Mouse (Mus musculus): Measurements from ENCODE around the gene Snn. TPM values are rescaled to one million over a fixed set of nuclear protein-coding genes. Genes with fewer than 3 reads are reported as not detected.
A peak's percentile ranks its signal among the peaks of the same experiment; 100 is the strongest.
"Not testable (repeated sequence)": the region's sequence is repeated elsewhere in the genome, so short reads cannot be mapped to it uniquely, and the experiment has no call there.

Gene Snn
- 19.1 and 20.4 TPM in 2 replicates for polyA plus RNA-seq (2015; fragmentation: Nextera tagmentation; extraction: Ambion mirVana)

DNA sequence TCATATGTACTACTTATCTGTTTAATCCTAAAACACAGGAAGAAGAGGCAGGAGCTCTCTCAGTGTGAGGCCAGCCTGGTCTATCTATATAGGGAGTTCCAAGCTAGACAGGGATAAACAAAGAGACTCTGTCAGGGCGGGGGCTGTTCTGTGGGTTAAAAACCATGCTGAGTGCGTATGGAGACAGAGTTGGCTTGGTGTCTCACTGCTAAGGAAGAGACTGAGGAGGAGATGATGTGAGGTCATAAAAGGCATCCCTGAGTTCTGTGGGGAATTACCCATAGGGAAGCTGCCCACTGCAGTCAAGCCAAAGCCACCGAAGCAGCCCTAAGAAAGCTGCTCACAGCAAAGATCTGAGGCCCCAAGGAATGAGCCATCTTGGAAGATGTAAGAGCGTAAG is at the start of gene Snn:
Gene Snn (plus strand): TSS at position 301 of the 400 bp plus-strand sequence.
- no peak within 1 kb of the TSS for H3K9ac ChIP-seq (ENCODE audit: low read depth, low read length)
- H3K4me3 ChIP-seq (ENCODE audit: low read length), result no peak within 1 kb of the TSS
- no peaks in the 10 kb centered on the region for H3K36me3 ChIP-seq (ENCODE audit: control insufficient read depth, insufficient read depth, low read length)
- H3K4me2 ChIP-seq (ENCODE audit: low read depth, low read length), result no peak within 1 kb of the TSS
- no peaks in the 10 kb centered on the region for H3K9me3 ChIP-seq (ENCODE audit: control insufficient read depth, low read length)
- no peak for ATAC-seq
- H3K27ac ChIP-seq (ENCODE audit: low read length), result no peak within 1 kb of the TSS
- 82% methylated on average over 4 of the region's 4 CpGs for WGBS
- peaks cover 11% of the 10 kb centered on the region for H3K4me1 ChIP-seq (ENCODE audit: control insufficient read depth, insufficient read depth, low read length)
- H3K27me3 ChIP-seq (replicated peaks; ENCODE audit: control insufficient read depth, insufficient read depth, low read length), result no peaks in the 10 kb centered on the region

DNA sequence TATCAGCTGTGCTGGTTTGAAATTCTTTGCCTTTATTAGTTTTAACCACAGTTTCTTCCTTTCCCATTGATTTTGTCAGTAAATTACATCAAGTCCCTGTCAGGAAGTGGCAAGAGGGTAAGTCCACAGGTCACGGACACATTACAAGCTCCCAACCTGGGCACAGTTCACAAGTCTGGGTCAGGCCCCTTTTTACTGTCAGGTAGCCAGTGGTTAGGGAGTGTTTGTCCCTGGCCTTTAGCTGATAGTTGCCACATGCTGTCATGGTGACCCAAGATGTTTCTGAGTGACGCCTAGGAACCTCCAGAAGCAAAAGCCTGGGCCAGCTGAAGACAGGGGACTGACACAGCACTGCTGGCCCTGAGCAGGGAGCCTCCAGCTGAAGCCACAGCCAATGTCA is 49.5 kb upstream of the Snn start:
- H3K4me3 ChIP-seq (ENCODE audit: low read length), result no peak overlapping the region
- H3K27me3 ChIP-seq (replicated peaks; ENCODE audit: control insufficient read depth, insufficient read depth, low read length), result no peaks in the 10 kb centered on the region
- H3K9me3 ChIP-seq (ENCODE audit: control insufficient read depth, low read length), result no peaks in the 10 kb centered on the region
- WGBS, result 76% methylated on average over 2 of the region's 2 CpGs
- ATAC-seq, result no peak
- H3K4me1 ChIP-seq (ENCODE audit: control insufficient read depth, insufficient read depth, low read length), result peaks cover 25% of the 10 kb centered on the region
- H3K27ac ChIP-seq (ENCODE audit: low read length), result no peak overlapping the region
- no peaks in the 10 kb centered on the region for H3K36me3 ChIP-seq (ENCODE audit: control insufficient read depth, insufficient read depth, low read length)
- no peak overlapping the region for H3K9ac ChIP-seq (ENCODE audit: low read depth, low read length)
- no peak overlapping the region for H3K4me2 ChIP-seq (ENCODE audit: low read depth, low read length)

DNA sequence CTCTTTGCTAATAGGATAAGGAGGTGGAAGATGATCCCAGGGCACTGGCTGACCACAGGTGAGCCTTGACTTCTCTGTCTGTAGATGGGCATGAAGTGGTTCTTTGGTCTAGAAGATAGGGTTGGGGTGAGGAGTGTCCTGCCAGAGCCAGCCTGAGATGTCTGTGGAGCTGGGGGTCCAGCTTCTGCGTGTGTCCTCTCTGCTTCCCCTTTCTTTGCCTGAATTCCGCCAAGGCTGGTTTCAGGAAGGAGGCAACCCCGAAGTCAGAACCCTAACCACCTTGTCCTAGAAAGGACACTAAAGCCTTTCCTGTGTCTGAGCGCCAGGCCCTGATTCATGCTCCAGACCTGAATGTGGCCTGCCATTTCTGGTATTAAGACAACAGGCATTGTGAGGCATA is 48.8 kb upstream of the Snn start:
- ATAC-seq, result no peak
- Histone ChIP-seq H3K4me2 (ENCODE audit: low read depth, low read length) (no peak overlapping the region), H3K4me1 (ENCODE audit: control insufficient read depth, insufficient read depth, low read length) (peaks cover 23% of the 10 kb centered on the region), H3K4me3 (ENCODE audit: low read length) (no peak overlapping the region), H3K9ac (ENCODE audit: low read depth, low read length) (no peak overlapping the region), H3K27me3 (replicated peaks; ENCODE audit: control insufficient read depth, insufficient read depth, low read length) (no peaks in the 10 kb centered on the region), H3K27ac (ENCODE audit: low read length) (no peak overlapping the region), H3K9me3 (ENCODE audit: control insufficient read depth, low read length) (no peaks in the 10 kb centered on the region), H3K36me3 (ENCODE audit: control insufficient read depth, insufficient read depth, low read length) (no peaks in the 10 kb centered on the region)
- 90% methylated on average over 4 of the region's 4 CpGs for WGBS

DNA sequence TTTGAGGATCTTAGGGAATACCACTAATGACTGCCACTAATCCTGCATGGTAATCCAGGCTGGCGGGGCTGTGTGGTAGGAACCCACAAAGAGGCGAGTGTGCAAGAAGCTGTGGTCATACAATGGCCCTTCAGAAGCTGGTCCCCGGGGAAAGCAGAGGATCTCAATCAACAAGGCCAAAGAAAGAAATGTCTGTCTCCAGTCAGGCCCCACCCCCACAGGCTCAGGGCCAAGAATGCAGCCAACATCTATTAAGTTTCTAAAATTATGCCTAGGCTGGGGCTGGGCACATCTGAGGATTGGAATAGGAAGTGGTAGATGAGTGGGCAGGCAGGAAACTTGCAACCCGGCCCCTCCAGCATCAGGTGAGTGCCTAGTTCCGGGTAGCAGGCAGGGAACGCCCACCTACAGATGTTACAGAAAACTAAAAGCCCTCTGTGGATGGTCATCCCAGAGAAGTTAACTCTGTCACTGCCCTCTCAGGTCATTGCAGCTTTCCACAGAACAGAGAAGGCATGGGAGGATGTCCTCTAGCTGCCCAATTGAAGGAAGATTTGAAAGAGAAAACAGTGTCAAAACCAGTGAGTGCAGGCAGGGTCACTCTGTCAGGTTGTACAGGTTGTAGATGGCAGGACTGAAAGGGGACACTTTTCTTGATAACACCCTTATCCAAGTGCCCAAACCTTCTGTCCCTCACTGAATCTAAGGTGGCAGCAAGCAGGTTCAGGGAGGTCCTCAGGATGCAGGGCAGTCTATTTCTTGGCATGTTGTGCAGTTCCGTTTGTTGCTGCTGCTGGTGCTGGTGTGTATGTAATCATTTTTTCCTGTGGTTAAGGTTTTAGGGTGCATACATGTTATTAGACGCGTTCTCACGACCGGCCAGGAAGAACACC is 47.9 kb upstream of the Snn start:
- Histone ChIP-seq H3K4me1 (ENCODE audit: control insufficient read depth, insufficient read depth, low read length) (peaks cover 23% of the 10 kb centered on the region), H3K27ac (ENCODE audit: low read length) (no peak overlapping the region), H3K9me3 (ENCODE audit: control insufficient read depth, low read length) (no peaks in the 10 kb centered on the region), H3K4me2 (ENCODE audit: low read depth, low read length) (no peak overlapping the region), H3K36me3 (ENCODE audit: control insufficient read depth, insufficient read depth, low read length) (no peaks in the 10 kb centered on the region), H3K4me3 (ENCODE audit: low read length) (no peak overlapping the region), H3K27me3 (replicated peaks; ENCODE audit: control insufficient read depth, insufficient read depth, low read length) (no peaks in the 10 kb centered on the region), H3K9ac (ENCODE audit: low read depth, low read length) (no peak overlapping the region)
- 62% methylated on average over 11 of the region's 11 CpGs for WGBS
- ATAC-seq, result no peak

DNA sequence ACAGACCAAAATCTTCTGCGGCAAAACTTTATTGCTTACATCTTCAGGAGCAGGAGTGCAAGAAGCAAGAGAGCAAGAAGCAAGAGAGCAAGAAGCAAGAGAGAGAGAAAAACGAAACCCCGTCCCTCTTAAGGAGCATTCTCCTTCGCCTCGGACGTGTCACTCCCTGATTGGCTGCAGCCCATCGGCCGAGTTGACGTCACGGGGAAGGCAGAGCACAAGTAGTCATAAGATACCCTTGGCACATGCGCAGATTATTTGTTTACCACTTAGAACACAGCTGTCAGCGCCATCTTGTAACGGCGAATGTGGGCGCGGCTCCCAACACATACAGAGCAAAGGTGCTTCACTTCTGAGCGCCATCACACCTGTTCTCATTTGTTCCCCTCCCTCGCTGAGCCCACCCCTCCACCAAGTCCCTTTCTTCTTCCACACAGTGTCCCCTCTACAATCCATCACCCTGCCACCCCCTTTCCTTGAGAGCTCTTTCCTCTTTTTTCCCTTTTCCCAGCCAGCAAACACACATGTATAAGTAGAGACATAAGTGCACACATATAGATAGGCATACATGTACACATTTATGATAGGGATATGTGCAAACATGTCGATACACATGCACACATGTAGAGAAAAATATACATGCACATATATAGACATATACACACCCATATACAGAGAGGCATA is 47.1 kb upstream of the Snn start:
- H3K4me3 ChIP-seq (ENCODE audit: low read length); H3K36me3 ChIP-seq (ENCODE audit: control insufficient read depth, insufficient read depth, low read length); H3K9ac ChIP-seq (ENCODE audit: low read depth, low read length); H3K27ac ChIP-seq (ENCODE audit: low read length); H3K9me3 ChIP-seq (ENCODE audit: control insufficient read depth, low read length); H3K4me2 ChIP-seq (ENCODE audit: low read depth, low read length); ATAC-seq; H3K27me3 ChIP-seq (replicated peaks; ENCODE audit: control insufficient read depth, insufficient read depth, low read length): not testable (repeated sequence)
- WGBS, result 91% methylated on average over 11 of the region's 19 CpGs
- H3K4me1 ChIP-seq (ENCODE audit: control insufficient read depth, insufficient read depth, low read length), result peaks cover 22% of the 10 kb centered on the region

DNA sequence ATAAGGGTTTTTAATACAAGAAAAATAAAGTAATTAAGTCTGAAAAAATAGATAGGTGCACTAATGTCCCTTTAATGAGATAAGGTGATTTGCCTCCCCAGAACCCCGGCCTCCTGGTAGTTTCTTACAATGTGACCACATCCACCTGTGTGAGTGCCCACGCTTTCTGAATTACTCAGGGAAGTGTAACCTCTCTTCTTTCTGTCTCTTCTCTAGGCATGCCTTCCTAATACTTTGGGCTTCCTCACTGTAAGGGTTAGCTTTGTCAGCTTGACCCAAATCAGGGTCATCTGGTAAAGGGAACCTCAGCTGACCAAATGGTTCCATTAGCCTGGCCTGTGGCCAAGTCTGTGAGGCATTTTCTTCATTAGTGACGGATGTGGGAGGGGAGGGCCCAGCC is 46.3 kb upstream of the Snn start:
- Histone ChIP-seq H3K27ac (ENCODE audit: low read length) (no peak overlapping the region), H3K4me3 (ENCODE audit: low read length) (no peak overlapping the region), H3K36me3 (ENCODE audit: control insufficient read depth, insufficient read depth, low read length) (no peaks in the 10 kb centered on the region), H3K4me1 (ENCODE audit: control insufficient read depth, insufficient read depth, low read length) (peaks cover 16% of the 10 kb centered on the region), H3K27me3 (replicated peaks; ENCODE audit: control insufficient read depth, insufficient read depth, low read length) (no peaks in the 10 kb centered on the region), H3K9ac (ENCODE audit: low read depth, low read length) (no peak overlapping the region), H3K9me3 (ENCODE audit: control insufficient read depth, low read length) (no peaks in the 10 kb centered on the region), H3K4me2 (ENCODE audit: low read depth, low read length) (no peak overlapping the region)
- no peak for ATAC-seq
- whole genome bisulfite sequencing, result 77% methylated on average over 3 of the region's 3 CpGs

DNA sequence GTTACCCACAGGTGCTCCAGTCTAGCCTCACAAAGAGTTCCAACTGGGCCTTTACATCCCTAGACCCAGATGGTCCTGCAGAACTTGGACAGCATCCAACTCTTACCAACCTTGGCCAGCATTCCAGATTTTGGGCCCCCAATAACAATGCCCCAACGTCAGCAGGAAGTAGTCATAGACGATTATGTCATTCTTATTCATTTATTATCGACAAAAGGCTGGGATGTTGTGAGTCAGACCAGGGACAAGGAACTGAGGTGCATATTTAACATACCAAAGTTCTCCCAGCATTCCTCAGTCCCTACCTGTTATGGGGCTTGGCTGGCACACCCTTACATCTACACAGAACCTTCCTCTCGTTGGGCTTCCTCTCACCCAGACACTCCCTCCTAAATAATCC is 44.4 kb upstream of the Snn start:
- Histone ChIP-seq H3K4me1 (ENCODE audit: control insufficient read depth, insufficient read depth, low read length) (peaks cover 16% of the 10 kb centered on the region), H3K27ac (ENCODE audit: low read length) (no peak overlapping the region), H3K9me3 (ENCODE audit: control insufficient read depth, low read length) (no peaks in the 10 kb centered on the region), H3K9ac (ENCODE audit: low read depth, low read length) (no peak overlapping the region), H3K4me2 (ENCODE audit: low read depth, low read length) (no peak overlapping the region), H3K27me3 (replicated peaks; ENCODE audit: control insufficient read depth, insufficient read depth, low read length) (no peaks in the 10 kb centered on the region), H3K4me3 (ENCODE audit: low read length) (no peak overlapping the region), H3K36me3 (ENCODE audit: control insufficient read depth, insufficient read depth, low read length) (no peaks in the 10 kb centered on the region)
- WGBS, result 50% methylated on average over 4 of the region's 4 CpGs
- peak; percentile 35; the same call in 1 of the 2 replicates for ATAC-seq

DNA sequence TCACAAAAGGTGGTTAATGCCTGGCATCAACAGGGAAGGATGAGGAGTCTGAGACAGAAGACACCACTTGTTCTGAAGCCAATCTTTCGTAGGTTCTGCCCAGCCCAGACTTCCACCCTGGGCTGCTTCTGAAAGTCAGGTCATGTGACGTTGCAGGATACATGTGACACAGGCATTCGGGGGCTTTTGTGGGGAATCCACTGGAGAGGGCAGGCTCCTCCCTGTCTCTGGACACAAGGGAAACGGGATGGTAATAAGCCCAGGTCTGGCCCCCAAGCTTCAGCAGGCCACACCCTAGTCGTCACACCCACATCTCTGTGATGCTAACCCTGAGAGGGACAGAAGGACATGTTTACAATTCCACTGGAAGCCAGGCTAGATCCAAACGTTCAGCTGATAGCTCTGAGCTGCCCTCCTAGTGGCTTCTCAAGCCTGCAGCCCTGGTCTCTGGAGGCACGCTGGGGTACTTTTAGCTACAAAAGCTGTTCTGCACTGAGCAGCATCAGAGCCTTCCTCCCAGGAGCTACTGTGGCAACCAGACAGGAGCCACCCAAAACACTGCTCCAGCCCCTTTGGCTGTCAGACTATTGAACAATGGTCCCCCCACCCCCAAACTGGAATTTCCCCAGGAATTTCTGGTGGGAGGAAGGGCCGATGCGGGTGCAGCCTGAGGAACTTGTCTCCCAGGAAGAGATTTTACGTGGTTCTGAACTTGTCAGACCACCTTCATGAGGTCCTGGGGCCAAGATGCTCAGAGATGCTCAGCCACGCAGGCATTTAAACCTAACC is 42.7 kb upstream of the Snn start:
- ATAC-seq, result peak; percentile 54; the same call in 1 of the 2 replicates
- no peak overlapping the region for H3K27ac ChIP-seq (ENCODE audit: low read length)
- WGBS, result 35% methylated on average over 11 of the region's 11 CpGs

More for the DNA sequence above, 42.7 kb upstream of the Snn start:
- no peak overlapping the region for H3K9ac ChIP-seq (ENCODE audit: low read depth, low read length)
- H3K9me3 ChIP-seq (ENCODE audit: control insufficient read depth, low read length), result no peaks in the 10 kb centered on the region
- H3K4me3 ChIP-seq (ENCODE audit: low read length), result no peak overlapping the region
- no peaks in the 10 kb centered on the region for H3K36me3 ChIP-seq (ENCODE audit: control insufficient read depth, insufficient read depth, low read length)
- no peak overlapping the region for H3K4me2 ChIP-seq (ENCODE audit: low read depth, low read length)
- peaks cover 11% of the 10 kb centered on the region; the same call in 1 of the 2 replicates for H3K4me1 ChIP-seq (ENCODE audit: control insufficient read depth, insufficient read depth, low read length)
- no peaks in the 10 kb centered on the region for H3K27me3 ChIP-seq (replicated peaks; ENCODE audit: control insufficient read depth, insufficient read depth, low read length)

Data from intestine, embryonic 16.5 days (tissue).